In the genomic region with DNA sequence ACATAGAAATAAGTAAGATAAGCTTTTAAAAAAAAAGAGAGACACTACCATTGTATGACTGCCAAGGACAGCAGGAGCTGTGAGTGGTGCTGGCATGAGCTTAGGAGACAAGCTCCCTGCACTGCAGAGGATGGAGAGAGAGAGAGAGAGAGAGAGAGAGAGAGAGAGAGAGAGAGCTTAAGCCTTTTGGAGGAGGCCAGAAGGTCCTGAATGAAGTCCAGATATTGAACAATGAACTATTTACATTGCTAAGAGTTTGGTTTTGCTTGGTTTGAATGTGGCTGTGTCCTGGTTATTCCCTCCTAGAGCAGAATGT, we compare ENCODE assay signal across 15 mouse cellular contexts.
"Had no signal": no experiment of that assay in that cellular context is flagged by ENCODE, and none has a peak within 500 bp of the region (broad histone marks: within the 10 kb centered on the region; RNA-seq: fewer than 3 reads in every experiment).

No protein-coding gene starts in this region.

- ATAC-seq: inflammation-experienced regulatory T-cells, adult 6 months had no signal

- DNase-seq: kidney, postnatal 10 days; kidney, postnatal 4 days; lung, adult 18-20 months; lung, postnatal 4 days; midbrain, embryonic 14.5 days; right cerebral cortex, adult 18-20 months; right cerebral cortex, postnatal 25 days; thymus, adult 18-20 months; thymus, postnatal 25 days had no signal

- H3K27me3 ChIP-seq: limb, embryonic 15.5 days; neural tube, embryonic 15.5 days had no signal

- H3K36me3 ChIP-seq: limb, embryonic 15.5 days; midbrain, embryonic 10.5 days had no signal

- H3K9ac ChIP-seq: limb, embryonic 15.5 days; neural tube, embryonic 15.5 days had no signal

- H3K27ac ChIP-seq: left cerebral cortex, adult 2 months; limb, embryonic 15.5 days; midbrain, embryonic 10.5 days; neural tube, embryonic 15.5 days had no signal

- H3K4me3 ChIP-seq: left cerebral cortex, adult 2 months; limb, embryonic 15.5 days; midbrain, embryonic 10.5 days; myocyte; neural tube, embryonic 15.5 days had no signal

- H3K9me3 ChIP-seq: limb, embryonic 15.5 days; midbrain, embryonic 10.5 days; neural tube, embryonic 15.5 days had no signal

- H3K4me2 ChIP-seq: limb, embryonic 15.5 days; neural tube, embryonic 15.5 days had no signal

- H3K4me1 ChIP-seq: limb, embryonic 15.5 days; midbrain, embryonic 10.5 days; neural tube, embryonic 15.5 days had no signal
